Mouse (Mus musculus) embryonic fibroblast, embryonic 13.5 days (primary cell): ENCODE data around the gene Cdkn2a. TPM values are rescaled to one million over a fixed set of nuclear protein-coding genes. Genes with fewer than 3 reads are reported as not detected.

ENCODE experiments used
- H3K27ac ChIP-seq: 2 replicates; pipeline ENCODE4 v1.5.1; 2012; ENCODE audit warnings: low read length, control low read depth, inconsistent platforms; ENCODE audit not compliant: insufficient read depth
- H3K4me1 ChIP-seq: 2 replicates; pipeline ENCODE4 v1.6.1; 2011; ENCODE audit warnings: low read length; ENCODE audit not compliant: control insufficient read depth, insufficient read depth
- H3K4me3 ChIP-seq: 2 replicates; pipeline ENCODE4 v1.5.1; 2011; ENCODE audit warnings: mild to moderate bottlenecking, control low read depth, low read length; ENCODE audit not compliant: insufficient read depth
- CTCF ChIP-seq: IDR thresholded peaks from 2 replicates; pipeline ENCODE4 v1.5.1; 2011; ENCODE audit warnings: mild to moderate bottlenecking, control low read depth, low read length, moderate library complexity, borderline replicate concordance; ENCODE audit not compliant: insufficient read depth
- POLR2A ChIP-seq: IDR thresholded peaks from 2 replicates; pipeline ENCODE4 v1.6.1; 2011; ENCODE audit warnings: low read depth, mild to moderate bottlenecking, control low read depth, low read length, moderate library complexity
- polyA plus RNA-seq: library from polyadenylated mRNA; stranded (reverse); fragments of >200 nt; gene quantifications from 2 replicates; pipeline ENCODE4 v1.2.4, GENCODE M21; 2011; ENCODE audit warnings: low read depth; ENCODE audit not compliant: missing spikeins, insufficient read length

The Cdkn2a gene
- polyA plus RNA-seq: 59.5 and 119 TPM in 2 replicates

GRCm38 (mm10) chr4:89294486-89295440 is at the start of gene Cdkn2a:
Cdkn2a (minus strand) TSS chr4:89294653.
- H3K4me1 ChIP-seq: peaks cover 2% of the 10 kb centered on the region; the same call in 1 of the 2 replicates
- TF ChIP-seq POLR2A (peak; percentile 51), CTCF (no peak)
- peak within 1 kb of the TSS; percentile 79 for H3K4me3 ChIP-seq
- peak within 1 kb of the TSS; percentile 66 for H3K27ac ChIP-seq

- Histone ChIP-seq H3K27ac (no peak overlapping the region), H3K4me3 (no peak overlapping the region), H3K4me1 (0 out of 2 replicates have a peak, but pooled peaks cover 3% of the 10 kb centered on the region)
- no peak for TF ChIP-seq CTCF
Observed at GRCm38 (mm10) chr4:89313461-89313860, 19.0 kb upstream of the Cdkn2a start.

GRCm38 (mm10) chr4:89310491-89311254 is 16.2 kb upstream of the Cdkn2a start, which contains the start of gene Cdkn2b:
Cdkn2b (minus strand) TSS chr4:89311039.
- Histone ChIP-seq H3K4me3 (peak within 1 kb of the TSS; percentile 74), H3K27ac (peak within 1 kb of the TSS; percentile 96), H3K4me1 (peaks cover 13% of the 10 kb centered on the region)
- TF ChIP-seq POLR2A: peak; percentile 92
- peak; percentile 89 for TF ChIP-seq CTCF

GRCm38 (mm10) chr4:89309996-89310395 is 15.5 kb upstream of the Cdkn2a start:
- TF ChIP-seq POLR2A (no peak), CTCF (no peak)
- Histone ChIP-seq H3K27ac (peak overlapping the region; percentile 96), H3K4me3 (peak overlapping the region; percentile 74), H3K4me1 (peaks cover 13% of the 10 kb centered on the region)

- Histone ChIP-seq H3K27ac (peak overlapping the region; percentile 79), H3K4me1 (peaks cover 18% of the 10 kb centered on the region), H3K4me3 (peak overlapping the region; percentile 56)
- no peak for TF ChIP-seq CTCF
- no peak for TF ChIP-seq POLR2A
Observed at GRCm38 (mm10) chr4:89308001-89308400, 13.5 kb upstream of the Cdkn2a start.

GRCm38 (mm10) chr4:89306798-89307365 is 12.4 kb upstream of the Cdkn2a start:
- Histone ChIP-seq H3K4me3 (no peak overlapping the region), H3K4me1 (peaks cover 23% of the 10 kb centered on the region), H3K27ac (peak overlapping the region; percentile 11; the same call in 1 of the 2 replicates)
- no peak for TF ChIP-seq POLR2A
- no peak for TF ChIP-seq CTCF

GRCm38 (mm10) chr4:89305691-89306090 is 11.2 kb upstream of the Cdkn2a start:
- H3K4me1 ChIP-seq: peaks cover 26% of the 10 kb centered on the region

GRCm38 (mm10) chr4:89303281-89303995 is 9.0 kb upstream of the Cdkn2a start:
- Histone ChIP-seq H3K27ac (peak overlapping the region; percentile 27; the same call in 1 of the 2 replicates), H3K4me1 (peaks cover 23% of the 10 kb centered on the region), H3K4me3 (peak overlapping the region; percentile 13; the same call in 1 of the 2 replicates)
- TF ChIP-seq POLR2A: peak; percentile 53
- TF ChIP-seq CTCF: no peak

More at GRCm38 (mm10) chr4:89305691-89306090, 11.2 kb upstream of the Cdkn2a start:
- Histone ChIP-seq H3K4me3 (no peak overlapping the region), H3K27ac (0 out of 2 replicates have a peak overlapping the region, but pooled peaks have one; percentile 10)
- no peak for TF ChIP-seq CTCF
- TF ChIP-seq POLR2A: no peak
